Mouse (Mus musculus) midbrain, embryonic 12.5 days (tissue): ENCODE data around the gene Rap1a. TPM values are rescaled to one million over a fixed set of nuclear protein-coding genes. Genes with fewer than 3 reads are reported as not detected.

Source experiments
- ATAC-seq: fragments of 200-750 bp; cut with Nextera tagmentation; 2 replicates; pipeline ENCODE4 v1.8.0; 2017; ENCODE audit warnings: low read depth, moderate TSS enrichment, moderate library complexity; ENCODE audit not compliant: low FRiP score
- H3K27ac ChIP-seq: fragments of 300-500 bp; sonication (generic); replicated peaks from 2 replicates; pipeline ENCODE4 v1.5.1; 2016; ENCODE audit warnings: mild to moderate bottlenecking
- H3K27me3 ChIP-seq: fragments of 300-500 bp; sonication (generic); 2 replicates; pipeline ENCODE4 v1.6.1; 2016; ENCODE audit warnings: mild to moderate bottlenecking
- H3K36me3 ChIP-seq: fragments of 300-500 bp; sonication (generic); 2 replicates; pipeline ENCODE4 v1.6.1; 2016
- H3K4me1 ChIP-seq: fragments of 300-500 bp; sonication (generic); 2 replicates; pipeline ENCODE4 v1.6.1; 2016
- H3K4me2 ChIP-seq: fragments of 300-500 bp; sonication (generic); replicated peaks from 2 replicates; pipeline ENCODE4 v1.6.1; 2016; ENCODE audit warnings: mild to moderate bottlenecking, moderate library complexity
- H3K4me3 ChIP-seq: fragments of 300-500 bp; sonication (generic); 2 replicates; pipeline ENCODE4 v1.5.1; 2016; ENCODE audit warnings: mild to moderate bottlenecking
- H3K9ac ChIP-seq: fragments of 300-500 bp; sonication (generic); replicated peaks from 2 replicates; pipeline ENCODE4 v1.6.1; 2016; ENCODE audit warnings: mild to moderate bottlenecking, moderate library complexity
- H3K9me3 ChIP-seq: fragments of 300-500 bp; sonication (generic); 2 replicates; pipeline ENCODE4 v1.6.1; 2016; ENCODE audit warnings: mild to moderate bottlenecking
- WGBS: fragments of 180-500 bp; shearing (Covaris S2); methylation state at CpG from one replicate; pipeline ENCODE4 v1.1.7; 2016; 5-methylcytosine and 5-hydroxymethylcytosine counted together
- polyA plus RNA-seq: library from polyadenylated mRNA; unstranded; fragments of >200 nt; fragmentation: Nextera tagmentation; extraction: Ambion mirVana; gene quantifications from 2 replicates; pipeline ENCODE4 v1.2.1, GENCODE M21; 2016

Gene Rap1a
- polyA plus RNA-seq, 1 experiment from 2014 or later = 73.1 TPM

DNA sequence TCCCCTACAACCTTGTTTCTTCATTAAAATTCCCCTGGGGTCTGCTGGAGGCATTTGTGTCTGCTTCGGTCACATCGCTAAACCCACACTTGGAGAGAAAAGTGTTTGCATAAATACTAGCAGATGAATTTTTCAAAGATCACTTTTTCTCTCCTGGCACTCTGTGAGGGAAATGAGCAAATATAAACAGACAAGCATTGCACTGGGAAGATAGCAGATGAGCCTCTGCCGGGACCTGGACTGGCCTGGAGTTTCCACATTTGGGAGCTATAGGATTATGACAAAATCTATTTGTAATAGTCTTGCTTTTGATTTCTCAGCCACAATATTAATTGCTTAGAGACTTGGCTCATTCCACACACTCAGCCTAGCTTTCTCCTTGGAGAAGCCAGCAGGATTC is 19.1 kb upstream of the Rap1a start:
- Histone ChIP-seq H3K9me3 (no peaks in the 10 kb centered on the region), H3K9ac (no peak overlapping the region), H3K27me3 (no peaks in the 10 kb centered on the region), H3K4me1 (no peaks in the 10 kb centered on the region), H3K36me3 (no peaks in the 10 kb centered on the region), H3K4me2 (no peak overlapping the region), H3K4me3 (no peak overlapping the region), H3K27ac (no peak overlapping the region)
- ATAC-seq = no peak
- 87% methylated on average over 3 of the region's 3 CpGs for WGBS

DNA sequence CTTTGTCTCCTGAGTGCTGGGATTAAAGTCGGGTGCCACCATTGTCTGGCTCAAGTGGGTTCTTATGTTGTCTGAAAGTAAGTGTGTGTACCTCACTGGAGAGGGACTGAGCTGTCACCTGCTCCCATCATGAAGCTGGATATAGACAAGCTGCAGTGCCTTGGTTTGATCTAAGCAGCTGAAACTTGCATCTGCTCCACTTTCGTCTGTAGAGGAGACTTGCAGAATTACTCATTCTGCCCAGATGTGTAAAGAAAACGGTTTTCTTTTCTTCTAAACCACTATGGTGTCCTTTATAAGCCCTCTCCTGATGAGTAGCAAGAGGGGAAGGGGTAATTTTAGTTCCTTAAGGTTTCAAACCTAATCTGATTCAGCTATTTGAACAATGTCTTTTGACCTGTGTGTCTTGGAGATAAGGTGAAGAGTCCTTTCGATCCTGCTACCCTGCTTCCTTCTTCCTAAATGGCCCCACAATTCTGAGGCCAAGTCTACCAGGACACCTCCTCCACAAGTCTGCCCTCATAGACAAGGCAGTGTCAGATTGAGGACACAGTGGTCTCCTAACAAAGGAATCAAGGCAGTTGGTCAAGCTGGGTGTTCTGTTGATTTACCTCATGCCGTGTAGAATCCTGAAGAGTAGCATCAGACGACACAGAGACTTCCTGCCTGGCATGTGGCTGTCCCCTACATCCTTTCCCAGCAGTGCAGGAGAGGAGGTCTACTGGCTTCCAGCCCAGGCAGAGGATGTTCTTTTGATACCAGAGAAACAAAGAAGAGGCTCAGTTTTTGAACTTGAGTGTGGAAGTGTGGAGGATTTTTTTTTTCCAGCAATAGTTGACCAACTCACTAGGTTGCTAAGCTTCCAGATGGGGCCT is 17.2 kb upstream of the Rap1a start:
- H3K27ac ChIP-seq = no peak overlapping the region

GRCm38 (mm10) chr3:105816089-105816488 is 15.0 kb upstream of the Rap1a start:
- Histone ChIP-seq H3K4me1 (peaks cover 11% of the 10 kb centered on the region), H3K27me3 (no peaks in the 10 kb centered on the region), H3K36me3 (no peaks in the 10 kb centered on the region), H3K4me3 (no peak overlapping the region), H3K9me3 (no peaks in the 10 kb centered on the region), H3K4me2 (no peak overlapping the region), H3K27ac (no peak overlapping the region), H3K9ac (no peak overlapping the region)
- ATAC-seq = no peak
- 83% methylated on average over 8 of the region's 8 CpGs for WGBS

More for the DNA sequence above, 17.2 kb upstream of the Rap1a start:
- Histone ChIP-seq H3K36me3 (no peaks in the 10 kb centered on the region), H3K4me2 (no peak overlapping the region), H3K27me3 (no peaks in the 10 kb centered on the region), H3K4me1 (no peaks in the 10 kb centered on the region), H3K9ac (no peak overlapping the region), H3K4me3 (no peak overlapping the region), H3K9me3 (no peaks in the 10 kb centered on the region)
- ATAC-seq = no peak
- WGBS = 67% methylated on average over 6 of the region's 6 CpGs

DNA sequence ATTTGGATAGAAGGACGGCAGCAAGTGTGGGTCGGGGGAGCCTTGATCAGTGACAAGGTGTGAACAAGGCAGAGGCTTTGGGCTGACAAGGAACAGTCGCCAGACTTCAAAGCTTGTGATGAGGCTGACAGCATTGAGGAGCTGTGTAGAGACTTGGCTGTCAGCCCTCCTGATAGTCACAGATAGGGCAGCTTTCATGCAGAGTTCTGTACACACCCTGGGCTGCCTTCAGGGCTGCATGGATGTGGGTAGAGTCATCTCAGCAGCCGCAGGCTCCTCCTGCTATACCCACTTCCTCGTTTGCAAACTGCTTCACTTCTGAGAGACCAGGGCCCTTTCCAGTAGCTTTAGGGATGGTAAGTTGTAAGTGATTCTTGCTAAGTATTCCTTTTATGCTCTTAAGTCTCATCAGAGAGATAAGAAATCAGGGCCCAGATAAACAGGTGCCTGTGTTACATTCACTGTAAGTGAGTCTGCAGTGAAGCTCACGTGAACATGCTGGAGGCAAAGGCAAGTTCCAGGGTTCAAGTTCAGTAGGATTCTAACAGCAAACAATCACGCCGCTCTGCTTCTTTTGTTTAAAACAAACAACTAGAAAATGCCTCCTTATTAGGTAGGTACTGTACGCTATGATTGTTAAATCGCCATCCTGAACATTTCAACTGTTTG is 14.2 kb upstream of the Rap1a start:
- no peak overlapping the region for H3K4me3 ChIP-seq
- no peak overlapping the region for H3K27ac ChIP-seq
- WGBS = 83% methylated on average over 10 of the region's 10 CpGs
- no peaks in the 10 kb centered on the region for H3K27me3 ChIP-seq
- H3K9ac ChIP-seq = no peak overlapping the region
- no peak overlapping the region for H3K4me2 ChIP-seq
- no peaks in the 10 kb centered on the region for H3K9me3 ChIP-seq
- ATAC-seq = no peak
- no peaks in the 10 kb centered on the region for H3K36me3 ChIP-seq
- peaks cover 11% of the 10 kb centered on the region for H3K4me1 ChIP-seq

DNA sequence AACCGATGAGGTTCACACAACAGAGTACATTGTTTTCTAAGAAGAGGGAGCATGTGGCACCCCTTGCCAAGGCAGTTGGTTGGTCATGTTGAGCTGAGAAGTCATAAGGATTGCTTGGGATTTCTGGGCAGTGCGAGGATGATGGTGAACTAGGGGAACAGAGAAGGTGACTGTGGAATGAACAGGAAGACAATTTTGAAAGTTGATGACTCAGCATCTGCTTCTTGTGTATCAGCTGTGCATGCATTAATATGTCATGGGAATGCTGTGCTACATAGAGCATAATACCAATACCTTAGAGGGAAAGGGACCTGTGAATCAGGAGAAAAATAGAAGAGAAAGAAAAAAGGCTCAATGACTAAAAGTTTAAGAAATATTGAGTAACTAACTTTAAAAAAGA is 10.0 kb upstream of the Rap1a start:
- Histone ChIP-seq H3K4me1 (peaks cover 11% of the 10 kb centered on the region), H3K4me3 (no peak overlapping the region), H3K36me3 (no peaks in the 10 kb centered on the region), H3K27me3 (no peaks in the 10 kb centered on the region), H3K27ac (no peak overlapping the region), H3K4me2 (no peak overlapping the region), H3K9ac (no peak overlapping the region), H3K9me3 (no peaks in the 10 kb centered on the region)
- WGBS = 92% methylated on average over 2 of the region's 2 CpGs
- no peak for ATAC-seq

DNA sequence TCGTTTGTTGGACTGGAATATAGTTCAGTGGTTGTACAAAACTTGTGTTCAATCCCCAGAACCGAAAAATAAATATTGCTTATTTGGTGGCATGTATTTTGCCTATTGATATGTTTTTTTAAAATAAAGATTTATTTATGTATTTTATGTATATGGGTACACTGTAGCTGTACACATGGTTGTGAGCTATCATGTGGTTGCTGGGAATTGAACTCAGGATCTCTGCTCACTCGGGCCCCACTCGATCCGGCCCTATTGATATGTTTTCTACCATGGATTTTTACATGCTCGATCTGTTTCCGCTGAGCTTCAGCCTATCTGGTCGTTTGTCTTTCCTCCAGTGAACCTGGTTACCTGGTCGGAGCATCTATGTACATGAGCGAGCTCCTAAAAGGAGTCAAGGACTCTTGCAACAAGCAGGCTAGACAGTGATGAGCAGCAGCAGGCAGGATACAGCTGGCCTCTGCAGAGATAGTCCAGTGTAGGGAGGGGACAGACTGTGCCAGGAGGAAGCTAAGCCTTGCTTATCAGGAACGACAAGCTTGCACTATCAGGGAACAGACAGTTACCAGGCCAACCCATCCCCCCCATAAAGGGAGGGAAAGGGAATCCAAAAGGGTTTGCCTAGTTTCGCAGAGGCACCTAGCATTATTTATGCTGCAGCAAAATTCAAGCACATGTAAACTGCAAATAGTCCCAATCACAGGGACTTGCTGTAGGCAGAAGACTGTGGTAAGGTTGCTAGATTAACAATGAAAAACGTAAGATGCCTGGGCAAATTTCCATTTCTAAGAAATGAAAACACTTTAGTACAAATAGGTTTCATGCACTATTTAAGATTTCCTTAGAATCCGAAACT is 7.3 kb upstream of the Rap1a start:
- no peaks in the 10 kb centered on the region for H3K36me3 ChIP-seq
- ATAC-seq = no peak

DNA sequence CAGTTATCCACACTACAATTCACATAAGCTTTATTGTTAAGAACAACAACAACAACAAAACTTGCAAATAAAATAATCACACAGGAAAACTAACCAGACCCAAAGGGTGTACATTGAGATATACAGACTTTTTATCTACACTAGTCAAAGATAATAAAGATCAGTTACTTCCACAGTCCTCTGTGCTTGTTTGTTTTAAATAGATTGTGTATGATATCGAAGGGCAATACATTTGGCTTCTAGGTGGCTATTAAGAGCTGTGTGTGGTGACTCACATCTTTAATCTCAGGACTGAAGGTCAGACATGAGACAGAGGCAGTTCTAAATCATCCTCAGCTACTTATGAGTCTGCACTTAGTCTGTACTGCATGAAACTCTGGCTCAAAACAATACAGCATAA is 6.5 kb upstream of the Rap1a start:
- WGBS = 89% methylated on average over 1 of the region's 1 CpGs
- H3K4me1 ChIP-seq = peaks cover 6% of the 10 kb centered on the region
- no peak overlapping the region for H3K4me2 ChIP-seq
- H3K27ac ChIP-seq = no peak overlapping the region
- no peak overlapping the region for H3K4me3 ChIP-seq
- H3K27me3 ChIP-seq = no peaks in the 10 kb centered on the region
- no peak overlapping the region for H3K9ac ChIP-seq
- H3K9me3 ChIP-seq = no peaks in the 10 kb centered on the region
- no peak for ATAC-seq
- H3K36me3 ChIP-seq = no peaks in the 10 kb centered on the region

More for the DNA sequence above, 7.3 kb upstream of the Rap1a start:
- Histone ChIP-seq H3K9ac (no peak overlapping the region), H3K27me3 (no peaks in the 10 kb centered on the region), H3K9me3 (no peaks in the 10 kb centered on the region), H3K4me3 (no peak overlapping the region), H3K4me1 (peaks cover 11% of the 10 kb centered on the region), H3K27ac (no peak overlapping the region), H3K4me2 (no peak overlapping the region)
- 79% methylated on average over 14 of the region's 14 CpGs for WGBS

GRCm38 (mm10) chr3:105806519-105807249 is 5.5 kb upstream of the Rap1a start:
- H3K27me3 ChIP-seq = no peaks in the 10 kb centered on the region

GRCm38 (mm10) chr3:105803600-105803999 is 2.5 kb upstream of the Rap1a start:
- 92% methylated on average over 11 of the region's 11 CpGs for WGBS
- Histone ChIP-seq H3K9ac (no peak overlapping the region), H3K27ac (no peak overlapping the region), H3K4me1 (peaks cover 21% of the 10 kb centered on the region), H3K4me2 (no peak overlapping the region), H3K4me3 (no peak overlapping the region), H3K9me3 (no peaks in the 10 kb centered on the region), H3K36me3 (no peaks in the 10 kb centered on the region), H3K27me3 (no peaks in the 10 kb centered on the region)
- no peak for ATAC-seq

More at GRCm38 (mm10) chr3:105806519-105807249, 5.5 kb upstream of the Rap1a start:
- Histone ChIP-seq H3K4me2 (no peak overlapping the region), H3K4me1 (peaks cover under 1% of the 10 kb centered on the region; the same call in 1 of the 2 replicates), H3K9ac (no peak overlapping the region), H3K36me3 (no peaks in the 10 kb centered on the region), H3K27ac (no peak overlapping the region), H3K9me3 (no peaks in the 10 kb centered on the region), H3K4me3 (no peak overlapping the region)
- 70% methylated on average over 11 of the region's 11 CpGs for WGBS
- no peak for ATAC-seq

DNA sequence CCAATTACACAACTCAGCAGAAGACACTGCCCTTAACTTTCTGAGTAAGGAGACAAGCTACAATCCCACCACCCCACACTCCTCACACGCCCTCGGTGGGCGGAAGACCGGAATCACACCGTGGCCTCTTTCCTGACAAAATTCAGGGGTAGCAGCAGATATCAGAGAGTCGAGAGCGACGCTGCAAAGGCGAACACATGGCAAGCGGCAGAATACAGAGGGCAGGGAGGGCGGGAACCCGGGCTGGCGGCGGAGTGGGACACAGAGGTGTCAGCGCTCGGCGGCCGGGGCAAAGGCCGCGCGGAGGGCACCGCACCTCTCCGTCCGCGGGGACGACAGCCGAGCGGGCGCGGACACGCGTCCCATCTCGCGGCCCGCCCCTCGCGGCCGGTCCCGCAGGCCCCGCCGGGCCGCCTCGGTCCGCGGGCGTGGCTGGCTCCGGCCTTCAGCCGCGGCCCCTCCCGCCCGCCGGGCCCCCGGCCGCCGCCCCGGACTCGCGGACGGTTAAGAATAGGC is 403 bp downstream of the Rap1a start:
- Histone ChIP-seq H3K36me3 (no peaks in the 10 kb centered on the region), H3K27me3 (no peaks in the 10 kb centered on the region), H3K9me3 (no peaks in the 10 kb centered on the region), H3K4me1 (peaks cover 22% of the 10 kb centered on the region), H3K4me3 (peak overlapping the region; percentile 86), H3K4me2 (peak overlapping the region; percentile 89), H3K9ac (peak overlapping the region; percentile 89), H3K27ac (peak overlapping the region; percentile 87)
- under 1% methylated on average over 37 of the region's 59 CpGs for WGBS
- no peak; the same call in 1 of the 2 replicates for ATAC-seq

- H3K4me1 ChIP-seq = peaks cover 22% of the 10 kb centered on the region
- H3K9me3 ChIP-seq = no peaks in the 10 kb centered on the region
- peak overlapping the region; percentile 86 for H3K4me3 ChIP-seq
- no peaks in the 10 kb centered on the region for H3K36me3 ChIP-seq
- H3K27ac ChIP-seq = peak overlapping the region; percentile 87
- ATAC-seq = no peak
- no peaks in the 10 kb centered on the region for H3K27me3 ChIP-seq
- under 1% methylated on average over 12 of the region's 12 CpGs for WGBS
- H3K4me2 ChIP-seq = peak overlapping the region; percentile 89
- peak overlapping the region; percentile 89 for H3K9ac ChIP-seq
Measured at GRCm38 (mm10) chr3:105800156-105800674, 921 bp downstream of the Rap1a start.
